Comparison of ENCODE assay signal across 13 mouse cellular contexts in genomic region chr11:68583225-68583624, GRCm38 (mm10). TPM values are rescaled to one million over a fixed set of nuclear protein-coding genes. Genes with fewer than 3 reads are reported as not detected.
DNase-seq lines count a peak whose midpoint lies in the region; ATAC-seq and TF ChIP-seq lines count a peak whose summit lies in the region.
"Had no signal": no experiment of that assay in that cellular context is flagged by ENCODE, and none has a peak within 500 bp of the region (broad histone marks: within the 10 kb centered on the region; RNA-seq: fewer than 3 reads in every experiment).

No protein-coding gene starts in this region.

- no peaks in the 10 kb centered on the region for H3K9me3 ChIP-seq in midbrain, embryonic 11.5 days (ENCODE audit: control insufficient read depth, low read length)
- H3K9me3 ChIP-seq in midbrain, embryonic 10.5 days (replicated peaks) = no peaks in the 10 kb centered on the region
- no peaks in the 10 kb centered on the region for H3K9me3 ChIP-seq in forebrain, postnatal 0 days (ENCODE audit: low read length)
- H3K9me3 ChIP-seq: embryonic facial prominence, embryonic 15.5 days; heart, embryonic 10.5 days had no signal

- no peaks in the 10 kb centered on the region for H3K36me3 ChIP-seq in midbrain, embryonic 11.5 days (ENCODE audit: control insufficient read depth, insufficient read depth, low read length)
- no peaks in the 10 kb centered on the region for H3K36me3 ChIP-seq in midbrain, embryonic 10.5 days
- H3K36me3 ChIP-seq in forebrain, postnatal 0 days (ENCODE audit: insufficient read depth) = no peaks in the 10 kb centered on the region
- H3K36me3 ChIP-seq: embryonic facial prominence, embryonic 15.5 days; heart, embryonic 10.5 days had no signal

- H3K4me3 ChIP-seq in midbrain, embryonic 11.5 days (ENCODE audit: low read depth, low read length) = no peak overlapping the region
- H3K4me3 ChIP-seq in midbrain, embryonic 10.5 days = no peak overlapping the region
- H3K4me3 ChIP-seq in forebrain, postnatal 0 days (ENCODE audit: low read depth, low read length) = no peak overlapping the region
- H3K4me3 ChIP-seq: embryonic facial prominence, embryonic 15.5 days; heart, embryonic 10.5 days had no signal

- DNase-seq in midbrain, embryonic 11.5 days (ENCODE audit: low spot score, missing footprints) = peak; percentile 78
- no peak for DNase-seq in midbrain, embryonic 10.5 days (ENCODE audit: low spot score)
- peak; percentile 87 for DNase-seq in forebrain, postnatal 0 days
- peak; percentile 49 to 51 for DNase-seq in left cerebral cortex, adult 9 months (ENCODE audit: low spot score in 2 of 2)
- DNase-seq in right cerebral cortex, postnatal 36 days (ENCODE audit: low spot score in 2 of 2) = peak; percentile 25 to 62
- no peak for DNase-seq in thymus, adult 18-20 months
- no peak for DNase-seq in gastrocnemius, postnatal 4 days (ENCODE audit: low spot score in 2 of 2)
- DNase-seq in thymus, postnatal 4 days = no peak
- DNase-seq: kidney, adult 11 months had no signal

- H3K4me2 ChIP-seq in midbrain, embryonic 11.5 days = no peak overlapping the region
- H3K4me2 ChIP-seq in forebrain, postnatal 0 days (ENCODE audit: low read depth) = peak overlapping the region; percentile 21; the same call in 1 of the 2 replicates
- H3K4me2 ChIP-seq: embryonic facial prominence, embryonic 15.5 days; liver, embryonic 11.5 days had no signal

- peaks cover 9% of the 10 kb centered on the region for H3K4me1 ChIP-seq in midbrain, embryonic 11.5 days (ENCODE audit: control insufficient read depth, insufficient read depth, low read length)
- peaks cover 27% of the 10 kb centered on the region for H3K4me1 ChIP-seq in midbrain, embryonic 10.5 days
- H3K4me1 ChIP-seq in forebrain, postnatal 0 days (ENCODE audit: insufficient read depth) = peaks cover 19% of the 10 kb centered on the region

- ATAC-seq in midbrain, embryonic 11.5 days (ENCODE audit: low FRiP score) = no peak
- ATAC-seq in forebrain, postnatal 0 days = peak; percentile 81

- 85% methylated on average over 13 of the region's 13 CpGs for WGBS in midbrain, embryonic 11.5 days
- 92% methylated on average over 13 of the region's 13 CpGs for WGBS in midbrain, embryonic 10.5 days
- WGBS in forebrain, postnatal 0 days = 47% methylated on average over 13 of the region's 13 CpGs

- no peak overlapping the region for H3K27ac ChIP-seq in midbrain, embryonic 11.5 days (ENCODE audit: low read depth, low read length)
- no peak overlapping the region for H3K27ac ChIP-seq in midbrain, embryonic 10.5 days (replicated peaks)
- no peak overlapping the region for H3K27ac ChIP-seq in forebrain, postnatal 0 days (ENCODE audit: low read depth, low read length)
- H3K27ac ChIP-seq: embryonic facial prominence, embryonic 15.5 days; heart, embryonic 10.5 days had no signal

- H3K9ac ChIP-seq in midbrain, embryonic 11.5 days (ENCODE audit: low read length) = no peak overlapping the region
- no peak overlapping the region for H3K9ac ChIP-seq in forebrain, postnatal 0 days
- H3K9ac ChIP-seq: embryonic facial prominence, embryonic 15.5 days had no signal

- no peak for TF ChIP-seq CTCF in forebrain, postnatal 0 days (IDR thresholded peaks at IDR 0.05; ENCODE audit: low read depth)

- H3K27me3 ChIP-seq in midbrain, embryonic 11.5 days (ENCODE audit: control insufficient read depth, insufficient read depth, low read length) = no peaks in the 10 kb centered on the region
- H3K27me3 ChIP-seq in midbrain, embryonic 10.5 days (ENCODE audit: low read depth, poor library complexity, severe bottlenecking) = no peaks in the 10 kb centered on the region
- no peaks in the 10 kb centered on the region for H3K27me3 ChIP-seq in forebrain, postnatal 0 days (ENCODE audit: insufficient read depth, low read length)
- H3K27me3 ChIP-seq: embryonic facial prominence, embryonic 15.5 days had no signal

RNA-seq across cellular contexts. Expression of gene Ccdc42, which starts 3.6 kb away (rescaled TPM):
- polyA plus RNA-seq in midbrain, embryonic 11.5 days (2014; fragmentation: Nextera tagmentation; extraction: Ambion mirVana) = 0.92 and 1.5 TPM in 2 replicates
- polyA plus RNA-seq in midbrain, embryonic 10.5 days (2016; fragmentation: Nextera tagmentation; extraction: Ambion mirVana) = 1.5 and 2.2 TPM in 2 replicates
- 0.46 and 1.3 TPM in 2 replicates for total RNA-seq in forebrain, postnatal 0 days (2014; rRNA removed)
- 0.43 and 0.85 TPM in 2 replicates for polyA plus RNA-seq in forebrain, postnatal 0 days (2015; fragmentation: Nextera tagmentation; extraction: Ambion mirVana)
- total RNA-seq in gastrocnemius, postnatal 4 days (2021) = not detected
- polyA plus RNA-seq: embryonic facial prominence, embryonic 15.5 days had no signal

RNA-seq across cellular contexts. Expression of gene Mfsd6l, which starts 27.2 kb away (rescaled TPM):
- not detected in 2 replicates for polyA plus RNA-seq in midbrain, embryonic 11.5 days (2014; fragmentation: Nextera tagmentation; extraction: Ambion mirVana)
- polyA plus RNA-seq in midbrain, embryonic 10.5 days (2016; fragmentation: Nextera tagmentation; extraction: Ambion mirVana) = not detected in 2 replicates
- total RNA-seq in forebrain, postnatal 0 days (2014; rRNA removed) = 0.15 and 0.24 TPM in 2 replicates
- polyA plus RNA-seq in forebrain, postnatal 0 days (2015; fragmentation: Nextera tagmentation; extraction: Ambion mirVana) = 0.15 and 0.25 TPM in 2 replicates
- total RNA-seq in gastrocnemius, postnatal 4 days (2021) = under 1 TPM in 1 of 2 experiments, not detected in 1; 0.21 TPM
- total RNA-seq: adrenal gland, adult 18-20 months had no signal
- polyA plus RNA-seq: liver, embryonic 11.5 days had no signal

Comparison
In these comparisons a context has a peak if more than half of its experiments do, and no peak if none do; other contexts are left out.
1. DNase-seq: peak in midbrain, embryonic 11.5 days (single experiment), forebrain, postnatal 0 days (single experiment), left cerebral cortex, adult 9 months (2 of 2) and right cerebral cortex, postnatal 36 days (2 of 2); none in midbrain, embryonic 10.5 days (single experiment), thymus, adult 18-20 months (0 of 2), gastrocnemius, postnatal 4 days (0 of 2) and thymus, postnatal 4 days (single experiment).